ENCODE assay signal across 27 mouse cellular contexts in the genomic region with DNA sequence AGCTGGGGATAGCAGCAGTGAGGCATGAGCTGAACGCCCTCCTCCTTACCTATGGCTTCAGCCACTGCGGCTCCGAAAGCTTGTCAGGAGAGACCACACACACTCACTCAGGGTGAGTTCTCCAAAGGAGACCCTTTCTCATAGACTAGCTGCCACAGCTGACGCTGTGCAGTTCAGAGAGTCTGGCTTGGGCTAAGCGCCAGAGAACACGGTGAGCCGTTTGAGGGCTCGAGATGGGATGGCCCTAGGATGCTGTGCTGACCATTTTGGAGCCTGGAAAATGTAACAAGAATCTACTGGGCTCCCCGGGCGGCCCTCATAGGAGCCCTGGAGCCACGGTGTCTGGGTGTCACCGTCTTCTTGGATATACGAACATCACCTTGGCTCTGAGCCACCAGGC. TPM values are rescaled to one million over a fixed set of nuclear protein-coding genes. Genes with fewer than 3 reads are reported as not detected.
DNase-seq lines count a peak whose midpoint lies in the region; ATAC-seq and TF ChIP-seq lines count a peak whose summit lies in the region.
"Had no signal": no experiment of that assay in that cellular context is flagged by ENCODE, and none has a peak within 500 bp of the region (broad histone marks: within the 10 kb centered on the region; RNA-seq: fewer than 3 reads in every experiment).

No protein-coding gene starts in this region.

- H3K4me2 ChIP-seq in intestine, embryonic 14.5 days (ENCODE audit: low read length): no peak overlapping the region
- H3K4me2 ChIP-seq in intestine, embryonic 16.5 days (ENCODE audit: low read depth, low read length): no peak overlapping the region
- H3K4me2 ChIP-seq in stomach, embryonic 14.5 days (replicated peaks; ENCODE audit: low read depth, low read length): no peak overlapping the region
- H3K4me2 ChIP-seq in stomach, postnatal 0 days (replicated peaks; ENCODE audit: low read depth): no peak overlapping the region
- no peak overlapping the region for H3K4me2 ChIP-seq in stomach, embryonic 16.5 days (ENCODE audit: low read depth, low read length)
- H3K4me2 ChIP-seq: embryonic facial prominence, embryonic 13.5 days; forebrain, embryonic 12.5 days; forebrain, embryonic 15.5 days; heart, embryonic 13.5 days; hindbrain, embryonic 15.5 days had no signal

- no peaks in the 10 kb centered on the region for H3K27me3 ChIP-seq in intestine, embryonic 14.5 days (replicated peaks; ENCODE audit: control insufficient read depth, insufficient read depth, low read length)
- no peaks in the 10 kb centered on the region for H3K27me3 ChIP-seq in intestine, embryonic 16.5 days (replicated peaks; ENCODE audit: control insufficient read depth, insufficient read depth, low read length)
- no peaks in the 10 kb centered on the region for H3K27me3 ChIP-seq in stomach, embryonic 14.5 days (ENCODE audit: control insufficient read depth, insufficient read depth, low read length)
- no peaks in the 10 kb centered on the region for H3K27me3 ChIP-seq in stomach, postnatal 0 days (ENCODE audit: control insufficient read depth, insufficient read depth, low read length)
- H3K27me3 ChIP-seq in stomach, embryonic 16.5 days (ENCODE audit: control insufficient read depth, insufficient read depth, low read length): no peaks in the 10 kb centered on the region
- H3K27me3 ChIP-seq: embryonic facial prominence, embryonic 13.5 days; forebrain, embryonic 12.5 days; forebrain, embryonic 15.5 days; heart, embryonic 13.5 days; hindbrain, embryonic 15.5 days had no signal

- no peak overlapping the region for H3K9ac ChIP-seq in intestine, embryonic 14.5 days (ENCODE audit: low read length)
- H3K9ac ChIP-seq in intestine, embryonic 16.5 days (ENCODE audit: low read depth, low read length): no peak overlapping the region
- no peak overlapping the region for H3K9ac ChIP-seq in stomach, embryonic 14.5 days (replicated peaks; ENCODE audit: low read depth, low read length)
- H3K9ac ChIP-seq in stomach, postnatal 0 days (ENCODE audit: low read length): no peak overlapping the region
- H3K9ac ChIP-seq in stomach, embryonic 16.5 days (ENCODE audit: low read length): no peak overlapping the region
- H3K9ac ChIP-seq: embryonic facial prominence, embryonic 13.5 days; forebrain, embryonic 12.5 days; forebrain, embryonic 15.5 days; heart, embryonic 13.5 days; hindbrain, embryonic 15.5 days had no signal

- WGBS in intestine, embryonic 14.5 days: 53% methylated on average over 13 of the region's 13 CpGs
- 58% methylated on average over 13 of the region's 13 CpGs for WGBS in intestine, embryonic 16.5 days
- 61% methylated on average over 13 of the region's 13 CpGs for WGBS in stomach, embryonic 14.5 days
- 69% methylated on average over 13 of the region's 13 CpGs for WGBS in stomach, postnatal 0 days
- 54% methylated on average over 13 of the region's 13 CpGs for whole genome bisulfite sequencing in stomach, embryonic 16.5 days

- no peak overlapping the region for H3K27ac ChIP-seq in gastrocnemius, adult 2 months
- H3K27ac ChIP-seq in intestine, embryonic 14.5 days (ENCODE audit: low read depth): no peak overlapping the region
- no peak overlapping the region for H3K27ac ChIP-seq in intestine, embryonic 16.5 days (ENCODE audit: low read length)
- no peak overlapping the region for H3K27ac ChIP-seq in stomach, embryonic 14.5 days (ENCODE audit: low read length)
- no peak overlapping the region for H3K27ac ChIP-seq in stomach, postnatal 0 days (replicated peaks)
- no peak overlapping the region for H3K27ac ChIP-seq in stomach, embryonic 16.5 days (ENCODE audit: low read length)
- H3K27ac ChIP-seq: embryonic facial prominence, embryonic 10.5 days; embryonic facial prominence, embryonic 13.5 days; forebrain, embryonic 12.5 days; forebrain, embryonic 15.5 days; heart, embryonic 13.5 days; hindbrain, embryonic 15.5 days had no signal

- intact Hi-C loops in gastrocnemius, adult 2 months (cut with DNase I): no loop called here

- H3K36me3 ChIP-seq in intestine, embryonic 14.5 days (ENCODE audit: control insufficient read depth, insufficient read depth, low read length): 0 out of 2 replicates have a peak, but pooled peaks cover 6% of the 10 kb centered on the region
- H3K36me3 ChIP-seq in intestine, embryonic 16.5 days (ENCODE audit: control insufficient read depth, insufficient read depth, low read length): no peaks in the 10 kb centered on the region
- H3K36me3 ChIP-seq in stomach, embryonic 14.5 days (ENCODE audit: control insufficient read depth, insufficient read depth, low read length): no peaks in the 10 kb centered on the region
- H3K36me3 ChIP-seq in stomach, postnatal 0 days (ENCODE audit: control insufficient read depth, insufficient read depth, low read length): no peaks in the 10 kb centered on the region
- H3K36me3 ChIP-seq in stomach, embryonic 16.5 days (ENCODE audit: control insufficient read depth, insufficient read depth, low read length): no peaks in the 10 kb centered on the region
- H3K36me3 ChIP-seq: forebrain, embryonic 12.5 days; hindbrain, embryonic 15.5 days had no signal

- H3K4me3 ChIP-seq in gastrocnemius, adult 2 months: no peak overlapping the region
- H3K4me3 ChIP-seq in intestine, embryonic 14.5 days (ENCODE audit: low read depth, low read length): no peak overlapping the region
- no peak overlapping the region for H3K4me3 ChIP-seq in intestine, embryonic 16.5 days (ENCODE audit: low read length)
- no peak overlapping the region for H3K4me3 ChIP-seq in stomach, embryonic 14.5 days (ENCODE audit: low read depth, low read length)
- H3K4me3 ChIP-seq in stomach, postnatal 0 days (ENCODE audit: low read depth, low read length): no peak overlapping the region
- no peak overlapping the region for H3K4me3 ChIP-seq in stomach, embryonic 16.5 days (replicated peaks; ENCODE audit: low read length)
- H3K4me3 ChIP-seq: embryonic facial prominence, embryonic 10.5 days; embryonic facial prominence, embryonic 13.5 days; erythroblast, embryonic 14.5 days; forebrain, embryonic 12.5 days; forebrain, embryonic 15.5 days; heart, embryonic 13.5 days; hindbrain, embryonic 15.5 days had no signal

- no peaks in the 10 kb centered on the region for H3K4me1 ChIP-seq in intestine, embryonic 14.5 days (replicated peaks; ENCODE audit: control insufficient read depth, insufficient read depth, low read length)
- H3K4me1 ChIP-seq in intestine, embryonic 16.5 days (ENCODE audit: control insufficient read depth, insufficient read depth, low read length): peaks cover 5% of the 10 kb centered on the region; the same call in 1 of the 2 replicates
- H3K4me1 ChIP-seq in stomach, embryonic 14.5 days (ENCODE audit: control insufficient read depth, insufficient read depth, low read length): 0 out of 2 replicates have a peak, but pooled peaks cover 3% of the 10 kb centered on the region
- H3K4me1 ChIP-seq in stomach, postnatal 0 days (replicated peaks; ENCODE audit: control insufficient read depth, insufficient read depth): no peaks in the 10 kb centered on the region
- H3K4me1 ChIP-seq in stomach, embryonic 16.5 days (ENCODE audit: control insufficient read depth, insufficient read depth, low read length): 0 out of 2 replicates have a peak, but pooled peaks cover 16% of the 10 kb centered on the region
- H3K4me1 ChIP-seq: hindbrain, embryonic 15.5 days had no signal

- no peaks in the 10 kb centered on the region for H3K9me3 ChIP-seq in intestine, embryonic 14.5 days (ENCODE audit: control insufficient read depth, low read length)
- H3K9me3 ChIP-seq in intestine, embryonic 16.5 days (ENCODE audit: control insufficient read depth, low read length): no peaks in the 10 kb centered on the region
- no peaks in the 10 kb centered on the region for H3K9me3 ChIP-seq in stomach, embryonic 14.5 days (ENCODE audit: control insufficient read depth, low read depth, low read length)
- no peaks in the 10 kb centered on the region for H3K9me3 ChIP-seq in stomach, postnatal 0 days (ENCODE audit: control insufficient read depth, low read length)
- no peaks in the 10 kb centered on the region for H3K9me3 ChIP-seq in stomach, embryonic 16.5 days (replicated peaks; ENCODE audit: control insufficient read depth, low read length)
- H3K9me3 ChIP-seq: embryonic facial prominence, embryonic 10.5 days; embryonic facial prominence, embryonic 13.5 days; forebrain, embryonic 12.5 days; forebrain, embryonic 15.5 days; heart, embryonic 13.5 days; hindbrain, embryonic 15.5 days had no signal

- no peak for TF ChIP-seq EP300 in stomach, postnatal 0 days (optimal IDR thresholded peaks at IDR 0.05)

- TF ChIP-seq CTCF in gastrocnemius, adult 2 months (IDR thresholded peaks at IDR 0.05): no peak
- TF ChIP-seq CTCF in stomach, postnatal 0 days (IDR thresholded peaks at IDR 0.05; ENCODE audit: low read depth): no peak

- DNase-seq in gastrocnemius, adult 2 months: peak; percentile 24
- DNase-seq in gastrocnemius, postnatal 4 days (ENCODE audit: low spot score in 2 of 2): no peak
- DNase-seq in intestine, embryonic 14.5 days (ENCODE audit: low spot score): peak; percentile 65
- no peak for DNase-seq in stomach, postnatal 0 days (ENCODE audit: low spot score)
- DNase-seq: adrenal gland, adult 2 months; adrenal gland, postnatal 14 days; cerebellum, adult 11 months; cerebellum, adult 2 months; embryo, embryonic 11 days; gastrocnemius, postnatal 10 days; gastrocnemius, postnatal 36 days; heart, adult 11 months; heart, postnatal 14 days; heart, postnatal 4 days had no signal

- 0 out of 2 replicates have a peak, but pooled peaks have one; percentile 40 for ATAC-seq in intestine, embryonic 14.5 days (replicated peaks; ENCODE audit: low FRiP score, low TSS enrichment, low read depth)
- ATAC-seq in intestine, embryonic 16.5 days: no peak
- ATAC-seq in stomach, embryonic 14.5 days (ENCODE audit: insufficient number of reproducible peaks, insufficient read depth, low FRiP score, low read depth): peak; percentile 34; the same call in 1 of the 2 replicates
- no peak for ATAC-seq in stomach, postnatal 0 days (ENCODE audit: low FRiP score, low TSS enrichment)
- ATAC-seq in stomach, embryonic 16.5 days (ENCODE audit: insufficient read depth, low FRiP score): peak; percentile 57
- ATAC-seq in megakaryocyte, adult 5-6 weeks (ENCODE audit: poor library complexity, severe bottlenecking): no peak
- ATAC-seq: CD4-positive, CD25-positive, alpha-beta regulatory T cell, adult 4 months; forebrain, embryonic 15.5 days had no signal

RNA-seq across cellular contexts. Expression of a gene that starts 14.9 kb away (rescaled TPM):
- total RNA-seq in gastrocnemius, adult 2 months (2021): 1 to 10 TPM; 2.9 to 6.6 TPM
- total RNA-seq in gastrocnemius, postnatal 4 days (2021): 10 to 100 TPM; 63.6 to 81.0 TPM
- polyA plus RNA-seq in intestine, embryonic 14.5 days (2014; fragmentation: Nextera tagmentation; extraction: Ambion mirVana): 22.4 and 28.3 TPM in 2 replicates
- polyA plus RNA-seq in intestine, embryonic 16.5 days (2015; fragmentation: Nextera tagmentation; extraction: Ambion mirVana): 17.0 and 17.2 TPM in 2 replicates
- 46.6 and 48.6 TPM in 2 replicates for polyA plus RNA-seq in stomach, embryonic 14.5 days (2014; fragmentation: Nextera tagmentation; extraction: Ambion mirVana)
- polyA plus RNA-seq in stomach, postnatal 0 days (2015; fragmentation: Nextera tagmentation; extraction: Ambion mirVana): 31.8 and 33.6 TPM in 2 replicates
- 49.2 and 58.5 TPM in 2 replicates for polyA plus RNA-seq in stomach, embryonic 16.5 days (2015; fragmentation: Nextera tagmentation; extraction: Ambion mirVana)
- total RNA-seq in megakaryocyte, adult 5-6 weeks (2015): 9.0 and 9.2 TPM in 2 replicates
- 10.8 and 16.5 TPM in 2 replicates for total RNA-seq in megakaryocyte, adult 5-6 weeks (2017)
- total RNA-seq: MEL had no signal
- polyA plus RNA-seq: CD4-positive, CD25-positive, alpha-beta regulatory T cell, adult 4 months; erythroblast, embryonic 14.5 days had no signal

Comparison
In these comparisons a context has a peak if more than half of its experiments do, and no peak if none do; other contexts are left out.
1. DNase-seq: peak in gastrocnemius, adult 2 months (single experiment) and intestine, embryonic 14.5 days (single experiment); none in gastrocnemius, postnatal 4 days (0 of 2) and stomach, postnatal 0 days (single experiment).
2. ATAC-seq: peak in intestine, embryonic 14.5 days (single experiment), stomach, embryonic 14.5 days (single experiment) and stomach, embryonic 16.5 days (single experiment); none in intestine, embryonic 16.5 days (single experiment), stomach, postnatal 0 days (single experiment) and megakaryocyte, adult 5-6 weeks (single experiment).